Mouse (Mus musculus): Measurements from ENCODE around the gene Lcn4. TPM values are rescaled to one million over a fixed set of nuclear protein-coding genes. Genes with fewer than 3 reads are reported as not detected.

Gene Lcn4
- total and polyA plus RNA-seq, 2 experiments from 2014 or later, result not detected

- Histone ChIP-seq H3K27me3 (ENCODE audit: insufficient read depth, low read length) (no peaks in the 10 kb centered on the region), H3K27ac (ENCODE audit: low read depth, low read length) (no peak overlapping the region), H3K9ac (replicated peaks; ENCODE audit: low read length, poor library complexity, severe bottlenecking) (peak overlapping the region; percentile 73), H3K36me3 (ENCODE audit: insufficient read depth, low read length) (no peaks in the 10 kb centered on the region), H3K4me3 (ENCODE audit: low read depth, low read length) (peak overlapping the region; percentile 38), H3K4me2 (ENCODE audit: low read depth, low read length, poor library complexity, severe bottlenecking) (peak overlapping the region; percentile 79), H3K9me3 (ENCODE audit: low read length) (no peaks in the 10 kb centered on the region), H3K4me1 (ENCODE audit: insufficient read depth, low read length) (no peaks in the 10 kb centered on the region)
- no peak for DNase-seq (ENCODE audit: low spot score)
- 43% methylated on average over 29 of the region's 29 CpGs for WGBS
- no peak for ATAC-seq (ENCODE audit: low FRiP score)
- TF ChIP-seq CTCF (IDR thresholded peaks at IDR 0.05), result 0 out of 2 replicates have a peak, but pooled peaks have one; percentile 4
Measured at GRCm38 (mm10) chr2:26661768-26662508, 9.1 kb downstream of the Lcn4 start.

- ATAC-seq (ENCODE audit: low FRiP score), result peak; percentile 44; the same call in 1 of the 2 replicates
- Histone ChIP-seq H3K4me3 (ENCODE audit: low read depth, low read length) (peak overlapping the region; percentile 38), H3K36me3 (ENCODE audit: insufficient read depth, low read length) (no peaks in the 10 kb centered on the region), H3K9me3 (ENCODE audit: low read length) (no peaks in the 10 kb centered on the region), H3K9ac (replicated peaks; ENCODE audit: low read length, poor library complexity, severe bottlenecking) (peak overlapping the region; percentile 73), H3K27ac (ENCODE audit: low read depth, low read length) (no peak overlapping the region), H3K4me1 (ENCODE audit: insufficient read depth, low read length) (no peaks in the 10 kb centered on the region), H3K4me2 (ENCODE audit: low read depth, low read length, poor library complexity, severe bottlenecking) (peak overlapping the region; percentile 79), H3K27me3 (ENCODE audit: insufficient read depth, low read length) (no peaks in the 10 kb centered on the region)
- peak; percentile 23; the same call in 1 of the 2 replicates for TF ChIP-seq CTCF (IDR thresholded peaks at IDR 0.05)
- 2% methylated on average over 17 of the region's 20 CpGs for WGBS
- DNase-seq (ENCODE audit: low spot score), result peak; percentile 19
Measured at GRCm38 (mm10) chr2:26661143-26661752, 9.8 kb downstream of the Lcn4 start.

- no peak for ATAC-seq (ENCODE audit: low FRiP score)
- no peak for TF ChIP-seq CTCF (IDR thresholded peaks at IDR 0.05)
- no peaks in the 10 kb centered on the region for H3K4me1 ChIP-seq (ENCODE audit: insufficient read depth, low read length)
- no peak overlapping the region for H3K4me3 ChIP-seq (ENCODE audit: low read depth, low read length)
- no peaks in the 10 kb centered on the region for H3K27me3 ChIP-seq (ENCODE audit: insufficient read depth, low read length)
- no peaks in the 10 kb centered on the region for H3K36me3 ChIP-seq (ENCODE audit: insufficient read depth, low read length)
- no peak for DNase-seq (ENCODE audit: low spot score)
- no peak overlapping the region for H3K27ac ChIP-seq (ENCODE audit: low read depth, low read length)
- H3K9ac ChIP-seq (replicated peaks; ENCODE audit: low read length, poor library complexity, severe bottlenecking), result no peak overlapping the region
- H3K4me2 ChIP-seq (ENCODE audit: low read depth, low read length, poor library complexity, severe bottlenecking), result no peak overlapping the region
- H3K9me3 ChIP-seq (ENCODE audit: low read length), result no peaks in the 10 kb centered on the region
- WGBS, result 87% methylated on average over 2 of the region's 2 CpGs
Measured at GRCm38 (mm10) chr2:26657426-26657825, 13.7 kb downstream of the Lcn4 start.

- WGBS, result 64% methylated on average over 1 of the region's 1 CpGs
- TF ChIP-seq CTCF (IDR thresholded peaks at IDR 0.05), result no peak
Measured at GRCm38 (mm10) chr2:26654687-26655086, 16.4 kb downstream of the Lcn4 start.

GRCm38 (mm10) chr2:26646643-26647293 is 24.3 kb downstream of the Lcn4 start:
- ATAC-seq (ENCODE audit: low FRiP score) (peak; percentile 95), DNase-seq (ENCODE audit: low spot score) (peak; percentile 95)
- 23% methylated on average over 3 of the region's 3 CpGs for WGBS
- Histone ChIP-seq H3K9me3 (ENCODE audit: low read length) (no peaks in the 10 kb centered on the region), H3K27ac (ENCODE audit: low read depth, low read length) (no peak overlapping the region), H3K4me3 (ENCODE audit: low read depth, low read length) (no peak overlapping the region), H3K36me3 (ENCODE audit: insufficient read depth, low read length) (no peaks in the 10 kb centered on the region), H3K9ac (replicated peaks; ENCODE audit: low read length, poor library complexity, severe bottlenecking) (no peak overlapping the region), H3K4me2 (ENCODE audit: low read depth, low read length, poor library complexity, severe bottlenecking) (no peak overlapping the region), H3K4me1 (ENCODE audit: insufficient read depth, low read length) (no peaks in the 10 kb centered on the region), H3K27me3 (ENCODE audit: insufficient read depth, low read length) (no peaks in the 10 kb centered on the region)
- TF ChIP-seq CTCF (IDR thresholded peaks at IDR 0.05), result peak; percentile 100

More at GRCm38 (mm10) chr2:26654687-26655086, 16.4 kb downstream of the Lcn4 start:
- no peak for DNase-seq (ENCODE audit: low spot score)
- H3K9me3 ChIP-seq (ENCODE audit: low read length), result no peaks in the 10 kb centered on the region
- H3K4me1 ChIP-seq (ENCODE audit: insufficient read depth, low read length), result no peaks in the 10 kb centered on the region
- no peaks in the 10 kb centered on the region for H3K27me3 ChIP-seq (ENCODE audit: insufficient read depth, low read length)
- no peak overlapping the region for H3K27ac ChIP-seq (ENCODE audit: low read depth, low read length)
- H3K36me3 ChIP-seq (ENCODE audit: insufficient read depth, low read length), result no peaks in the 10 kb centered on the region
- H3K9ac ChIP-seq (replicated peaks; ENCODE audit: low read length, poor library complexity, severe bottlenecking), result no peak overlapping the region
- H3K4me3 ChIP-seq (ENCODE audit: low read depth, low read length), result no peak overlapping the region
- ATAC-seq (ENCODE audit: low FRiP score), result no peak
- no peak overlapping the region for H3K4me2 ChIP-seq (ENCODE audit: low read depth, low read length, poor library complexity, severe bottlenecking)

GRCm38 (mm10) chr2:26643942-26644341 is 27.1 kb downstream of the Lcn4 start:
- H3K9ac ChIP-seq (replicated peaks; ENCODE audit: low read length, poor library complexity, severe bottlenecking), result no peak overlapping the region
- H3K36me3 ChIP-seq (ENCODE audit: insufficient read depth, low read length), result no peaks in the 10 kb centered on the region
- no peak overlapping the region for H3K27ac ChIP-seq (ENCODE audit: low read depth, low read length)
- no peak for ATAC-seq (ENCODE audit: low FRiP score)
- H3K4me2 ChIP-seq (ENCODE audit: low read depth, low read length, poor library complexity, severe bottlenecking), result no peak overlapping the region
- H3K4me3 ChIP-seq (ENCODE audit: low read depth, low read length), result no peak overlapping the region
- no peaks in the 10 kb centered on the region for H3K9me3 ChIP-seq (ENCODE audit: low read length)
- peak; percentile 66 for TF ChIP-seq CTCF (IDR thresholded peaks at IDR 0.05)
- H3K4me1 ChIP-seq (ENCODE audit: insufficient read depth, low read length), result no peaks in the 10 kb centered on the region
- no peaks in the 10 kb centered on the region for H3K27me3 ChIP-seq (ENCODE audit: insufficient read depth, low read length)
- no peak for DNase-seq (ENCODE audit: low spot score)
- 63% methylated on average over 2 of the region's 2 CpGs for WGBS

Data from midbrain, postnatal 0 days (tissue).